Mouse (Mus musculus) heart, postnatal 0 days (tissue): Measurements from ENCODE around the gene Arhgef10l.

Experiments used
- CTCF ChIP-seq: IDR thresholded peaks from 2 replicates; pipeline ENCODE4 v1.5.1; 2016; ENCODE audit warnings: antibody characterized with exemption, control low read depth, low read depth
- EP300 ChIP-seq: IDR thresholded peaks from 2 replicates; pipeline ENCODE4 v1.6.1; 2016; ENCODE audit warnings: antibody characterized with exemption, low read depth

- TF ChIP-seq EP300 (no peak), CTCF (no peak)
Observed at GRCm38 (mm10) chr4:140567911-140568480, 97.8 kb downstream of the Arhgef10l start.
